Mouse (Mus musculus) urinary bladder, adult 2 months (tissue): ENCODE results near the gene Tfcp2. TPM values are rescaled to one million over a fixed set of nuclear protein-coding genes. Genes with fewer than 3 reads are reported as not detected.

Experiments used
- DNase-seq: peaks from one replicate; pipeline ENCODE4 v3.0.0; 2022; ENCODE audit warnings: low spot score
- polyA plus RNA-seq: library from polyadenylated mRNA; depleted of rRNA; stranded (reverse); fragments of >200 nt; gene quantifications from 2 replicates; pipeline ENCODE4 v1.2.3, GENCODE M21; 2012

Tfcp2 gene
- polyA plus RNA-seq, 1 experiment: 14.4 TPM

GRCm38 (mm10) chr15:100486450-100486849 is 65.4 kb downstream of the Tfcp2 start:
- no peak for DNase-seq

DNA sequence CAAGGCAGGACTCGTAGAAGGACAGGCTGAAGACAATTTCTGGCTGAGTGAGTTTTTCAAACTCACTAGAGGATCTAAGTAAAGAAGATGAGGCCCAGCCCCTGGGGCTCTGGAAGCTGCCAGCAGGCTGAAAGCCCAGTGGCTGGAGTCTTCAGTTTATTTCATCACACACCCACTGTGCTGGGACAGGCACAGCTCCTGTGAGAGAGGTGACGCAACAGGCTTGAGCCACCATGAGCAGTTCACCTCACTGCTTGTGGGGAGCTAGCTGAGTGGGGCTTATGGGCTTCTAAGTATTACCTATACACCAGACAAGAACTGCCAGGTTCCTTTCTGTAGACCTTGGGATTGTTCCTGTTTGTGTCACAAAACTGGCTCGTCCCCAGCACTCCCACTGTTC is 66.2 kb downstream of the Tfcp2 start:
- DNase-seq: no peak

DNA sequence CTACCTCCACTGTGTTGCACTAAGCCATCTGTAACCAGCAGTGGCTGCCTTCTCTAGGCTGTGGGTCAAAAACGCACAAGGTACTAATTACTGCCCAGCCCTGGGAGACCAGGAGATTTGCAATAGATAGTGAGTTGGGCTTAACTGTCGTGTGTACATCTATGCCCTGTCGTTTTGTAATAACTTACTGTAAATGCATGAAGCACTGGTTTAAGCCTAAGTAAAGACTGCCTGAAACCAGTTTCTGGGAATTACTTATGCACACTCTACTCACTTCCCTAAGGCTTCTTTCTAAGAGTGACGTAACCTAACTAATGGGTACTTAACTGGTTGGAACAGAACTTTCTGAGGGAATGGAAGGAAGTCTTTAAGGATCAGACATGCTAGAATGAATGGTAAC is 72.9 kb downstream of the Tfcp2 start:
- no peak for DNase-seq

- DNase-seq: no peak
Observed at GRCm38 (mm10) chr15:100478351-100478750, 73.5 kb downstream of the Tfcp2 start.

DNA sequence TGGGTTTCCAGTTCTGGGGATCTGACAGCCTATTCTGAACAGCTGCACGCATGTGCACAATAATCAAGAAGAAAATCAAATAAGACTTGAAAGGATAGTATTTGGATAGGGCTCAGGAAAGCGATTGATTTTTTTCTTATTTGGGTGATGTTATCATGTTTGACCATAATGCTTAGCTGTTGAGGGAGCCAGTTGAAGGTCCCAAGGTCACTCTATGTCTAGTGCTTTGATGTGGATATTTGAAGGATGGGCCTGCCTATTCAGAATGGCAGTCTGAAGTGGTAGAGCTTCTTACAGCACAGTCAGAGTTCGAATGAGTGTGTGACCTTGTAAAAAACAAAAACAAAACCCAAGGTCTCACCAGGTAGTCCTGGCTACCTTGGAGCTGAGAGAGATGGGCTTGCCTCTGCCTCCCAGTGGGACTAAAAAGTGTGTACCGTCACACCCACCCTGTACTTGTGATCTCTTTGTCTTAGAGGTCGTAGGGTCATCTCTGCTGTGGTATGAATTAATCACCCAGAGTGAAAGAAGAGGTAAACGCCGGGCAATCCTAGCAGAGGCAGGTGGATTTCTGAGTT is 77.8 kb downstream of the Tfcp2 start:
- no peak for DNase-seq

DNA sequence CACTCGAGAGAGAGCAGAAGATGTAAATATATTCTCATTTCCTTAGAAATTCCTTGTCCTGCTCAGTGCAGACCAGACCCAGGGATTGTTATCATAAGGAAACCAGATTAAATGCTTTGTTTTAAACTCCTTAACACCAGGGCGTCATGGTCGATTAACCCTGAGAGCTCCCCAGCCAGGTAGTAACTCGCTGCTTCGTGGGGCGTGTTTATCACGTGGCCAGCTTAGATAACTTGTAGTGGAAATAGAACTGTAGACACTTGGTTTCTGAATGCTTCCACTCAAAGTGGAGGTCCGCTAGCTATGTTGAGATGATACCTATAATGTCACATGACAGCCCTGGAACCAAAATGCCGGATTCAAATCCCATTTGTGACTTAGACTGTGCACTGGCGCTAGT is 81.8 kb downstream of the Tfcp2 start:
- no peak for DNase-seq

GRCm38 (mm10) chr15:100469189-100469545 is 82.6 kb downstream of the Tfcp2 start:
- no peak for DNase-seq

DNA sequence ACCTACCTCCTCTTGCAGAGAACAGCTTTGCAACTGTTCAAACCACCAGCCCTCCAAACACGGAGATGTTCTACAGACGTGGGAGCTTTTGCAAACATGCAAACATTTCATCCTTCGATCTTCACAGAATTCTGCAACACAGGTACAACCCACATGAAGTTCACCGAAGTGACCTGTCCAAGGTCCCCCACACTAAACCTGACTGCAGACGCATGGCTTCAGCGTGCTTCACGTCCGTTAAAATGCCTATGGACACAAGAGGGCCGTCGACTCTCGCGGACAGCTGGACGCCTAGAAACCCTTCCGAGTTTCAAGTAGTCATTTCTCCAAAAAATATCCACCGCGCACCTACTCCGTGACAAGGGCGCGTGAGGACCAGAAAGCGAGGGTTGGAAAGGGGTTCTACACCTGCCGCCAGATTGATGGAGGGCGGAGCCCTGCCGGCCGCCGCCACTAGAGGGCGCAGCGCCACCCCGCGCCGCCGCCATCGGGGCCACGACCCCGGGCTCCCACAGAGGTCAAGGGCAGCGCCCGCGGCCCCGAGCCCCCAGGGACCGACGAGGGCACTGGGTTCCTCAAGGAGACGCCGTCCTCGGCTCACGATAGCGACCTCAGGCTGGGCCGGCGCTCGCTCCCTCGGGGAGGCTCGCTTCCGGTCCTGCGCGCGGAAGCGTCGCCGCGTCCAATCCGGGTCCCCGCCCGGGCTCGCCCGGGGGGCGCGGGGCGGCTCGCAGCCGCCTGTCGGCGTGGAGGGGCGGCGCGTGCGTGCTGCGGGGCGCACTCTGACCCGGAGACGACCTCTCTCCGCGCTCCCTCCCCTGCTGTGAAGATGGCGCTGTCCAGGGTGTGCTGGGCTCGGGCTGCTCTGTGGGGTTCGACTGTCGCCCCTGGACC is 83.3 kb downstream of the Tfcp2 start, which contains the start of gene Letmd1:
TSS of gene Letmd1 (plus strand) at position 729 of the 894 bp plus-strand sequence.
- DNase-seq: peak; percentile 76

- DNase-seq: no peak
Observed at GRCm38 (mm10) chr15:100467738-100468137, 84.1 kb downstream of the Tfcp2 start.

- no peak for DNase-seq
Observed at GRCm38 (mm10) chr15:100465432-100465831, 86.4 kb downstream of the Tfcp2 start.

- no peak for DNase-seq
Observed at GRCm38 (mm10) chr15:100463712-100464111, 88.1 kb downstream of the Tfcp2 start.

DNA sequence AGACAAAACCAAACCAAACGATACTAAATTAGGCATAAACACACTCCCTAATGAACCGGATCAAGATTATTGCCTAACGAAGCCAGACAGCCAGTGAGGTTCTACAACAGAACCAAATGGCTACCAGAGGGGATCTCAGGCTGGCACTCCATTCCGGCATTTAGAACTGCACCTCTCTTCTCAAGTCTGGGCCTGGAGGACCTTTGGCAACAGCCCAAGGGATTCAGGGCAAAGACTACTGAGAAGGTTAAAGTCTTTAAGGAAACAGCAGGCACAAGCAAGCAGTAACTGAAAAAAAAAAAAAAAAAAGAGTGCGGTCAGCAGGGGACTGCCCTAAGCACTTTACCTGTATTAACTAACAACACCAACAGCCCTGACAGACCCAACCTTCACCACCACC is 89.7 kb downstream of the Tfcp2 start:
- DNase-seq: no peak

DNA sequence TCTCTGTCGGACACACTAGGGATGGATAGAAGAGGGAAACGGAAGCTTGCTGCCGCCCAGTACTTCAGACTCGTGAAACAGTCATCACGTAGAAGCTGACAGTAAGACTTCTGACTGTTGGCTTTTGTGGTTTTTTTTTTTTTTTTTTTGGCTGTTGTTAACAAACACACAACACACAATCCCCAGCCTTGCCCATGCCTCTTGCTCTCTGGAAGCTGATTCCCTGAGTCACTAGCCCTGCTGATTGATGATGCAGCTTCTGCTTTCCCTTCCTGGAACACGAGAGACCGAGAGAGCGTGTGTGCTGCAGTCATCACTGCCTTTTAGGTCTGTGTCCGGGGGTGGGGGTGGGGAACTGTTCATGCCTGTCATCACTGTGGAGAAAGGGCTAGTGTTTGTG is 90.2 kb downstream of the Tfcp2 start:
- no peak for DNase-seq

GRCm38 (mm10) chr15:100460942-100461341 is 90.9 kb downstream of the Tfcp2 start:
- DNase-seq: no peak

DNA sequence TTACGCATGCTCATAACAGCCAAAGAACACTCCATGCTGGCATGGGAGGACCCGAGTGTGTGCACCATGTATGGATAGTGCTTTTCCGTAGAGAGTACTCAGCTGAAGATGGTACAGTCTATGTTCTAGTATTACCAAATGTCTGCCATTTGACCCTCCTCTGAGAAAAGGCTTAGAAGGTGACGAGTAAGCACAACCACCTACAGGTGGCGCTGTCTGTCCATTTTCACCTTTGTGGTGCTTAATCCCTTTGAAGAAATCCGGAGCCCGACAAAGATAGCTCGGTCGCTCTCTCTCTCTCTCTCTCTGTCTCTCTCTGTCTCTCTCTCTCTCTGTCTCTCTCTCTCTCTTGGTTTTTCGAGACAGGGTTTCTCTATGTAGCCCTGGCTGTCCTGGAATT is 93.8 kb downstream of the Tfcp2 start:
- no peak for DNase-seq

DNA sequence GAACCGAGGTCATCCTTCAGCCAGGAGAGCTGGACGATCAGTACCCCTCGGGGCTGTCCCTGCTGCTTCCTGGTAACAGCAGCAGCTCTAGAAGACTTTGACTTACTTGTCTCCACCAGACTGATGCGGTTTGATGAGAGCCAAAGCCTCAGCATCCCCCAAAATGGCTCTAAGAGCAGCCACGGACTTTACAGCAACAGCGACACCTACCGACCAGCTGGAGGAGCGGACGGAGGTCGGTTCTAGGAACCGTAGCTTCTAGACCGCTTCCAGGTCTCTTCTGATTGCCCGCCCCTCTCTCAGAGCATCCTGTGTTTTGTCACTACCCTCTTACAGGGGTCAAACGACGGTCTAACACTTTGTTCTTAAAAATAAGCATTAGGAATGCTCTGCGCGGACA is 94.5 kb downstream of the Tfcp2 start:
- DNase-seq: peak; percentile 48

DNA sequence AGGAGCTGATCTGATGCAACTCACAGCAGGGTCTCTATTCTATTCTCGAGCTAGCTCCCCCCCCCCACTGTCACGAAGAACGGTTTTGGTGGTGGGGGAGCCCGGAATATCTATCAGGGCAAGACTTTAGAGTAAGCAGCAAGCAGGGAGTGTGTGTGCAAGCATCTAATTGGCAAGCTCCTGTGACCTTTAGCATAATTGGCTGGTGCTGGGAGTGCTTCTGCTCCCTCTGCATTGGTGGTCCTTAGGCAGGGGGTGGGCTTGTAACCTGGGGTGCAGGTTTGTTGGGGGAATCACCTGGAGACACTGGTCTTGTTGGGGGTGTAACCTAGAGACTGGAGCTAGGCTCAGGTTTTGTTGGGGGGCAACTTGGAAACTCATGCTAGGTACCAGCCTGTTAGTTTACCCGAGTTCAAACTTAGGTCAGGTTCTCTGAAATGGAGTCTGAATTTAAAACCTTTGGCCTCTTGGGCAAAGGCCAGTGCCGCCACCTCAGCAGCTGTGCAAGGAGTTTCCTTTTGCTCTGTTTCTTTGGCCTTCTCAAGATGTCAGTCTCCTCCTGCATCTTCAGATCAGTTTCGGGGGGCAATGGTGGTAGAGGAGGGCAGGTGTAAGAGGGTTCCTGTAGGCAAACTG is 95.3 kb downstream of the Tfcp2 start:
- DNase-seq: no peak

DNA sequence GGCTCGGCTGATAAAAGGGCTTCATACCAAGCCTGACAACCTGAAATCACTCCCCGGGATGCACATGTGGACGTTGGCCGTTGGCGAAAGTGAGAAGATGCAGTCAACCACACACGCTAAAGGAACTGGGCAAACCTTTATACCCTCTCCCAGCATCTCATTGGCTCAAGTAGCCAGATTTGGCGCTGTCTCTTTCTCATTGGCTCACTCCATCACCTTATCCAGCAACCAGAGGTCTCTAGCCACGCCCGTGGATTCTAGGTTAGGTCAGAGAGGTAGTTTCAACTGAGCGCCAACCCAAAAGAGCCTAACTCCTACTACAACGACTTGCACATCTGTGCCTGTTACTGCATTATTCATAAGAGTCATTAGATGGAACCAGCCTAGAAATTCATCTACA is 99.3 kb downstream of the Tfcp2 start:
- no peak for DNase-seq

DNA sequence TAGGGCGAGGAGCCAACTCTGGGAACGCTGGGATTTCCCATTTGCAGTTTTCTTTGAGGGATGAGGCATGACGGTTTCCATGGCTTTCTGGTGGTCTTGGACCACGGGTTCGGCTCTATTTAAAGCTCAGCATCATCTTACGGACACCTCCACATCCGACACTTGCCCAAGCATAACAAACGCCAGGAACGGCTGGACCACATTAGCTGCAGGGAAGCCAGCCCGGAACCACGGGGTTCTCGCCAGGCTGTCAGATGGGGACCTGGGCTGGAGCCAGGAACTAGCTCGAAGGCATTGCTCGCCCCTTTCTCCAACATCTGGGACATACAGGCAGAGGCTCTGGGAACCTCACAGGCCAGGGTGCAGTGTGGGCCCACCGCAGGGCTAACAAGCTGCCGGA is 100.6 kb downstream of the Tfcp2 start:
- no peak for DNase-seq

DNA sequence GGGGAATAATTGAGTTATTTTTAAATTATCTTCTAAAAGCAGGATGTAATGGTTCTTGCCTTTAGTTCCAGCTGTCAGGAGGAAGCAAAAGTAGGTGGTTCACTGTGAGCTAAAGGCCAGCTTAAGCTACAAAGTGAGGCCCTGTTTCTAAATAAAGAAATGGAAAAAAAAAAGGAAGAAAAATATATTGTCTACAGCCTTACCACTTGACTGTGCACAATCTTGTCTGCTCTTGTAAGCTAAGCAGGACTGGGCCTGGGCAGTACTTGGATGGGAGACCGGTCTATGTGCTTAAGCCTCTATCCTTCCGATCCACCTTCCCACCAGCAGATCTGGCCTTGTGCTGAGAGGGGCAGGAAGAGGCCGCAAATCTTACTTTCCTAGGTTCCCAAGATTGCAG is 102.3 kb downstream of the Tfcp2 start:
- no peak for DNase-seq

GRCm38 (mm10) chr15:100448572-100448971 is 103.2 kb downstream of the Tfcp2 start:
- DNase-seq: no peak
